ENCODE assay signal across 15 mouse cellular contexts in the genomic region with DNA sequence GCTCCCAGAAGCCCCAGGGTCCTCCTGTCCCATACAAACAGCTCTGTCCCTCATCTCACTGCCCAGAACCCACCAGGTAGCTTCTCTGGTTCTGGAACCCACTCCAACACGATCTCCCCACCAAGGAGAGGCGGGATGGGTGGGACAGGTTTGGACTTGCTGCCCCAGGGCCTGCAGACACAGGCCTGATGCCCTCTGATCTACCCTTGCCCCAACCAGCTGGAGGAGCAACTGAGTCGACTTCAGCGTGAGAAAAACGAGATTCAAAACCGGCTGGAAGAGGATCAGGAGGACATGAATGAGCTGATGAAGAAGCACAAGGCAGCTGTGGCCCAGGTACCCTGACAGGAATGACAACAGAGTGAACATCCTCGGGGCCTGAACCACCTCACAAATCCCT. TPM values are rescaled to one million over a fixed set of nuclear protein-coding genes. Genes with fewer than 3 reads are reported as not detected.
DNase-seq lines count a peak whose midpoint lies in the region; ATAC-seq and TF ChIP-seq lines count a peak whose summit lies in the region.
"Had no signal": no experiment of that assay in that cellular context is flagged by ENCODE, and none has a peak within 500 bp of the region (broad histone marks: within the 10 kb centered on the region; RNA-seq: fewer than 3 reads in every experiment).

No protein-coding gene starts in this region.

- H3K4me2 ChIP-seq in forebrain, embryonic 14.5 days (ENCODE audit: low read length), result no peak overlapping the region
- H3K4me2 ChIP-seq in forebrain, embryonic 13.5 days, result no peak overlapping the region
- no peak overlapping the region for H3K4me2 ChIP-seq in neural tube, embryonic 15.5 days
- H3K4me2 ChIP-seq: kidney, embryonic 15.5 days had no signal

- peaks cover 72% of the 10 kb centered on the region for H3K36me3 ChIP-seq in forebrain, embryonic 14.5 days (ENCODE audit: control insufficient read depth, insufficient read depth, low read length)
- peaks cover 73% of the 10 kb centered on the region for H3K36me3 ChIP-seq in forebrain, embryonic 13.5 days (ENCODE audit: poor library complexity, severe bottlenecking)
- peaks cover 52% of the 10 kb centered on the region for H3K36me3 ChIP-seq in neural tube, embryonic 15.5 days

- H3K4me1 ChIP-seq in forebrain, embryonic 14.5 days (ENCODE audit: control insufficient read depth, insufficient read depth, low read length), result peaks cover 45% of the 10 kb centered on the region
- H3K4me1 ChIP-seq in forebrain, embryonic 13.5 days, result peaks cover 58% of the 10 kb centered on the region
- peaks cover 9% of the 10 kb centered on the region for H3K4me1 ChIP-seq in cortical plate, adult 2 months (ENCODE audit: control insufficient read depth, insufficient read depth, low read length)
- H3K4me1 ChIP-seq in neural tube, embryonic 15.5 days, result peaks cover 70% of the 10 kb centered on the region

- H3K27ac ChIP-seq in forebrain, embryonic 14.5 days (ENCODE audit: low read depth, low read length), result peak overlapping the region; percentile 27; the same call in 1 of the 2 replicates
- no peak overlapping the region for H3K27ac ChIP-seq in forebrain, embryonic 13.5 days
- H3K27ac ChIP-seq in layer of hippocampus, adult 2 months, result peak overlapping the region; percentile 75
- H3K27ac ChIP-seq in cortical plate, adult 2 months (ENCODE audit: insufficient read depth, low read length), result peak overlapping the region; percentile 46; the same call in 1 of the 2 replicates
- peak overlapping the region; percentile 72; the same call in 1 of the 2 replicates for H3K27ac ChIP-seq in neural tube, embryonic 15.5 days (replicated peaks)
- H3K27ac ChIP-seq: kidney, embryonic 15.5 days had no signal

- TF ChIP-seq POLR2A in cortical plate, adult 2 months (IDR thresholded peaks at IDR 0.05; ENCODE audit: extremely low read depth, insufficient read depth, low read length), result no peak

- 76% methylated on average over 7 of the region's 7 CpGs for WGBS in forebrain, embryonic 14.5 days
- WGBS in forebrain, embryonic 13.5 days, result 73% methylated on average over 7 of the region's 7 CpGs
- 83% methylated on average over 7 of the region's 7 CpGs for WGBS in neural tube, embryonic 15.5 days

- H3K4me3 ChIP-seq in forebrain, embryonic 14.5 days (ENCODE audit: low read depth, low read length), result no peak overlapping the region
- no peak overlapping the region for H3K4me3 ChIP-seq in forebrain, embryonic 13.5 days
- no peak overlapping the region for H3K4me3 ChIP-seq in layer of hippocampus, adult 2 months
- no peak overlapping the region for H3K4me3 ChIP-seq in cortical plate, adult 2 months (ENCODE audit: insufficient read depth, low read length)
- H3K4me3 ChIP-seq in neural tube, embryonic 15.5 days (replicated peaks), result no peak overlapping the region
- H3K4me3 ChIP-seq: kidney, embryonic 15.5 days had no signal

- no peak overlapping the region; the same call in 1 of the 2 replicates for H3K9ac ChIP-seq in forebrain, embryonic 14.5 days (ENCODE audit: low read length)
- no peak overlapping the region for H3K9ac ChIP-seq in forebrain, embryonic 13.5 days
- H3K9ac ChIP-seq in neural tube, embryonic 15.5 days (replicated peaks), result no peak overlapping the region
- H3K9ac ChIP-seq: kidney, embryonic 15.5 days had no signal

- ATAC-seq in forebrain, embryonic 14.5 days, result no peak
- ATAC-seq in forebrain, embryonic 13.5 days, result no peak
- ATAC-seq in neural tube, embryonic 15.5 days (ENCODE audit: low FRiP score), result no peak

- peak; percentile 27 for TF ChIP-seq CTCF in layer of hippocampus, adult 2 months (conservative IDR thresholded peaks at IDR 0.05)
- TF ChIP-seq CTCF in cortical plate, adult 2 months (IDR thresholded peaks at IDR 0.05; ENCODE audit: extremely low read depth, insufficient read depth, low read length), result no peak

- no peaks in the 10 kb centered on the region for H3K9me3 ChIP-seq in forebrain, embryonic 14.5 days (replicated peaks; ENCODE audit: control insufficient read depth, low read length)
- no peaks in the 10 kb centered on the region for H3K9me3 ChIP-seq in forebrain, embryonic 13.5 days (replicated peaks)
- no peaks in the 10 kb centered on the region for H3K9me3 ChIP-seq in neural tube, embryonic 15.5 days (replicated peaks)
- H3K9me3 ChIP-seq: kidney, embryonic 15.5 days had no signal

- H3K27me3 ChIP-seq in forebrain, embryonic 14.5 days (replicated peaks; ENCODE audit: control insufficient read depth, insufficient read depth, low read length), result no peaks in the 10 kb centered on the region
- H3K27me3 ChIP-seq in forebrain, embryonic 13.5 days, result 0 out of 2 replicates have a peak, but pooled peaks cover 5% of the 10 kb centered on the region
- H3K27me3 ChIP-seq in neural tube, embryonic 15.5 days (replicated peaks), result no peaks in the 10 kb centered on the region

- no peak for DNase-seq in forebrain, embryonic 14.5 days (ENCODE audit: low spot score)
- no peak for DNase-seq in layer of hippocampus, adult 2 months (ENCODE audit: low spot score in 2 of 2)
- DNase-seq in layer of hippocampus, adult 9-10 months (ENCODE audit: low spot score), result no peak
- DNase-seq in kidney, postnatal 25 days, result no peak
- DNase-seq in adrenal gland, adult 2 months, result no peak
- DNase-seq: adrenal gland, postnatal 36 days; cerebellum, adult 9-11 months; gastrocnemius, postnatal 36 days; lung, adult 2 months; lung, postnatal 4 days; thymus, postnatal 4 days had no signal

RNA-seq across cellular contexts. Expression of a gene that starts 44.7 kb away (rescaled TPM):
- polyA plus RNA-seq in forebrain, embryonic 14.5 days (2014; fragmentation: Nextera tagmentation; extraction: Ambion mirVana), result 10.1 and 11.4 TPM in 2 replicates
- 12.7 and 15.1 TPM in 2 replicates for polyA plus RNA-seq in forebrain, embryonic 13.5 days (2015; fragmentation: Nextera tagmentation; extraction: Ambion mirVana)
- total RNA-seq in layer of hippocampus, adult 2 months (2021), result 1 to 10 TPM in 1 of 2 experiments, under 1 TPM in 1; 0.84 to 1.2 TPM
- polyA plus RNA-seq in cortical plate, adult 2 months (2012; rRNA removed), result 3.2 and 3.8 TPM in 2 replicates
- polyA plus RNA-seq in neural tube, embryonic 15.5 days (2015; fragmentation: Nextera tagmentation; extraction: Ambion mirVana), result 5.4 and 5.5 TPM in 2 replicates
- 1 to 10 TPM in 1 of 2 experiments, under 1 TPM in 1; 0.35 to 1.8 TPM for total RNA-seq in adrenal gland, adult 2 months (2021)
- polyA plus RNA-seq in adrenal gland, adult 2 months (2012; rRNA removed), result 3.0 and 4.3 TPM in 2 replicates
- total RNA-seq: gastrocnemius, postnatal 36 days had no signal
